22 mouse cellular contexts compared by ENCODE assay signal in genomic region chr3:58883511-58883907, GRCm38 (mm10). TPM values are rescaled to one million over a fixed set of nuclear protein-coding genes. Genes with fewer than 3 reads are reported as not detected.
DNase-seq lines count a peak whose midpoint lies in the region; ATAC-seq and TF ChIP-seq lines count a peak whose summit lies in the region.
"Had no signal": no experiment of that assay in that cellular context is flagged by ENCODE, and none has a peak within 500 bp of the region (broad histone marks: within the 10 kb centered on the region; RNA-seq: fewer than 3 reads in every experiment).

No protein-coding gene starts in this region.

- no peak overlapping the region for H3K9ac ChIP-seq in hindbrain, embryonic 14.5 days
- H3K9ac ChIP-seq in hindbrain, postnatal 0 days (replicated peaks; ENCODE audit: low read length), result no peak overlapping the region
- H3K9ac ChIP-seq in hindbrain, embryonic 15.5 days, result no peak overlapping the region
- H3K9ac ChIP-seq in hindbrain, embryonic 16.5 days (ENCODE audit: low read depth, low read length), result no peak overlapping the region
- no peak overlapping the region for H3K9ac ChIP-seq in neural tube, embryonic 15.5 days (replicated peaks)
- H3K9ac ChIP-seq in heart, adult 2 months (ENCODE audit: low read depth, low read length), result no peak overlapping the region

- no peaks in the 10 kb centered on the region for H3K79me2 ChIP-seq in heart, adult 2 months (replicated peaks; ENCODE audit: control insufficient read depth, insufficient read depth, low read length)

- no peak for TF ChIP-seq POLR2A in heart, adult 2 months (IDR thresholded peaks at IDR 0.05; ENCODE audit: insufficient read depth, low read depth, low read length)

- TF ChIP-seq CTCF in hindbrain, postnatal 0 days (IDR thresholded peaks at IDR 0.05; ENCODE audit: low read depth), result no peak
- TF ChIP-seq CTCF in heart, adult 2 months (IDR thresholded peaks at IDR 0.05), result no peak

- H3K4me2 ChIP-seq in hindbrain, embryonic 14.5 days (replicated peaks), result no peak overlapping the region
- H3K4me2 ChIP-seq in hindbrain, postnatal 0 days (ENCODE audit: low read depth, low read length), result no peak overlapping the region
- H3K4me2 ChIP-seq in hindbrain, embryonic 15.5 days, result no peak overlapping the region
- no peak overlapping the region for H3K4me2 ChIP-seq in hindbrain, embryonic 16.5 days (ENCODE audit: low read length)
- H3K4me2 ChIP-seq in neural tube, embryonic 15.5 days, result no peak overlapping the region

- no peaks in the 10 kb centered on the region for H3K27me3 ChIP-seq in hindbrain, embryonic 14.5 days (ENCODE audit: control insufficient read depth, insufficient read depth, low read length)
- H3K27me3 ChIP-seq in hindbrain, postnatal 0 days (ENCODE audit: insufficient read depth, low read length), result no peaks in the 10 kb centered on the region
- no peaks in the 10 kb centered on the region for H3K27me3 ChIP-seq in hindbrain, embryonic 15.5 days
- H3K27me3 ChIP-seq in hindbrain, embryonic 16.5 days (replicated peaks; ENCODE audit: control insufficient read depth, insufficient read depth, low read length), result no peaks in the 10 kb centered on the region
- H3K27me3 ChIP-seq in neural tube, embryonic 15.5 days (replicated peaks), result no peaks in the 10 kb centered on the region
- H3K27me3 ChIP-seq in heart, adult 2 months (ENCODE audit: control insufficient read depth, insufficient read depth, low read length), result no peaks in the 10 kb centered on the region

- H3K9me3 ChIP-seq in hindbrain, embryonic 14.5 days (ENCODE audit: control insufficient read depth, low read length), result no peaks in the 10 kb centered on the region
- no peaks in the 10 kb centered on the region for H3K9me3 ChIP-seq in hindbrain, postnatal 0 days (ENCODE audit: low read length)
- no peaks in the 10 kb centered on the region for H3K9me3 ChIP-seq in hindbrain, embryonic 15.5 days
- H3K9me3 ChIP-seq in hindbrain, embryonic 16.5 days (ENCODE audit: control insufficient read depth, low read length), result no peaks in the 10 kb centered on the region
- no peaks in the 10 kb centered on the region for H3K9me3 ChIP-seq in neural tube, embryonic 15.5 days (replicated peaks)
- H3K9me3 ChIP-seq: embryonic facial prominence, embryonic 10.5 days; forebrain, embryonic 10.5 days; heart, embryonic 10.5 days had no signal

- DNase-seq in hindbrain, embryonic 14.5 days (ENCODE audit: low spot score), result no peak
- DNase-seq in hindbrain, postnatal 0 days (ENCODE audit: low spot score), result no peak
- no peak for DNase-seq in heart, adult 2 months
- DNase-seq: cerebellum, adult 18-20 months; cerebellum, adult 9-11 months; cerebellum, postnatal 36 days; gastrocnemius, adult 2 months; gastrocnemius, postnatal 25 days had no signal

- H3K36me3 ChIP-seq in hindbrain, embryonic 14.5 days (replicated peaks; ENCODE audit: control insufficient read depth, insufficient read depth), result no peaks in the 10 kb centered on the region
- H3K36me3 ChIP-seq in hindbrain, postnatal 0 days (ENCODE audit: insufficient read depth, low read length), result no peaks in the 10 kb centered on the region
- H3K36me3 ChIP-seq in hindbrain, embryonic 15.5 days, result no peaks in the 10 kb centered on the region
- no peaks in the 10 kb centered on the region for H3K36me3 ChIP-seq in hindbrain, embryonic 16.5 days (ENCODE audit: control insufficient read depth, insufficient read depth, low read length)
- H3K36me3 ChIP-seq in neural tube, embryonic 15.5 days, result no peaks in the 10 kb centered on the region
- no peaks in the 10 kb centered on the region for H3K36me3 ChIP-seq in heart, adult 2 months (ENCODE audit: control insufficient read depth, insufficient read depth, low read length)
- H3K36me3 ChIP-seq: embryonic facial prominence, embryonic 10.5 days; forebrain, embryonic 10.5 days; heart, embryonic 10.5 days had no signal

- intact Hi-C loops in heart, adult 2 months (cut with DNase I), result no loop called here

- no peaks in the 10 kb centered on the region; the same call in 1 of the 2 replicates for H3K4me1 ChIP-seq in hindbrain, embryonic 14.5 days (replicated peaks; ENCODE audit: control insufficient read depth, insufficient read depth, low read length)
- peaks cover 13% of the 10 kb centered on the region for H3K4me1 ChIP-seq in hindbrain, postnatal 0 days (ENCODE audit: insufficient read depth, low read length)
- H3K4me1 ChIP-seq in hindbrain, embryonic 15.5 days (replicated peaks), result peaks cover 16% of the 10 kb centered on the region
- H3K4me1 ChIP-seq in hindbrain, embryonic 16.5 days (ENCODE audit: control insufficient read depth, insufficient read depth, low read depth, low read length), result peaks cover 2% of the 10 kb centered on the region; the same call in 1 of the 2 replicates
- H3K4me1 ChIP-seq in neural tube, embryonic 15.5 days, result peaks cover 6% of the 10 kb centered on the region
- H3K4me1 ChIP-seq in heart, adult 2 months (ENCODE audit: control insufficient read depth, insufficient read depth, low read length), result peaks cover 3% of the 10 kb centered on the region

- 0 out of 2 replicates have a peak overlapping the region, but pooled peaks have one; percentile 65 for H3K27ac ChIP-seq in hindbrain, embryonic 14.5 days
- no peak overlapping the region for H3K27ac ChIP-seq in hindbrain, postnatal 0 days
- H3K27ac ChIP-seq in hindbrain, embryonic 15.5 days (replicated peaks), result no peak overlapping the region
- H3K27ac ChIP-seq in hindbrain, embryonic 16.5 days (ENCODE audit: low read depth, low read length), result no peak overlapping the region
- H3K27ac ChIP-seq in neural tube, embryonic 15.5 days (replicated peaks), result peak overlapping the region; percentile 46; the same call in 1 of the 2 replicates
- H3K27ac ChIP-seq in heart, adult 2 months, result no peak overlapping the region
- H3K27ac ChIP-seq: embryonic facial prominence, embryonic 10.5 days; gastrocnemius, adult 2 months; heart, embryonic 10.5 days had no signal

- H3K4me3 ChIP-seq in hindbrain, embryonic 14.5 days (replicated peaks; ENCODE audit: low read length), result no peak overlapping the region
- no peak overlapping the region for H3K4me3 ChIP-seq in hindbrain, postnatal 0 days (ENCODE audit: low read length)
- H3K4me3 ChIP-seq in hindbrain, embryonic 15.5 days, result no peak overlapping the region
- H3K4me3 ChIP-seq in hindbrain, embryonic 16.5 days (ENCODE audit: low read length), result no peak overlapping the region
- H3K4me3 ChIP-seq in neural tube, embryonic 15.5 days (replicated peaks), result no peak overlapping the region
- no peak overlapping the region for H3K4me3 ChIP-seq in heart, adult 2 months
- H3K4me3 ChIP-seq: embryonic facial prominence, embryonic 10.5 days; erythroblast, embryonic 14.5 days; forebrain, embryonic 10.5 days; gastrocnemius, adult 2 months; heart, embryonic 10.5 days had no signal

- ATAC-seq in hindbrain, embryonic 14.5 days (ENCODE audit: low FRiP score), result no peak
- ATAC-seq in hindbrain, postnatal 0 days, result no peak
- 0 out of 2 replicates have a peak, but pooled peaks have one; percentile 23 for ATAC-seq in hindbrain, embryonic 15.5 days (ENCODE audit: low FRiP score, low read depth)
- peak; percentile 29; the same call in 1 of the 2 replicates for ATAC-seq in hindbrain, embryonic 16.5 days
- ATAC-seq in neural tube, embryonic 15.5 days (ENCODE audit: low FRiP score), result peak; percentile 58

- no peak for TF ChIP-seq EP300 in heart, adult 2 months (IDR thresholded peaks at IDR 0.05; ENCODE audit: insufficient read depth, low read depth, low read length)

RNA-seq across cellular contexts. Expression of gene Clrn1, which starts 1.6 kb away (rescaled TPM):
- 2.1 and 2.6 TPM in 2 replicates for polyA plus RNA-seq in hindbrain, embryonic 14.5 days (2014; fragmentation: Nextera tagmentation; extraction: Ambion mirVana)
- 3.3 and 7.1 TPM in 2 replicates for total RNA-seq in hindbrain, postnatal 0 days (2014; rRNA removed)
- 3.7 TPM in 2 replicates for polyA plus RNA-seq in hindbrain, postnatal 0 days (2015; fragmentation: Nextera tagmentation; extraction: Ambion mirVana)
- 3.0 and 3.4 TPM in 2 replicates for polyA plus RNA-seq in hindbrain, embryonic 15.5 days (2015; fragmentation: Nextera tagmentation; extraction: Ambion mirVana)
- polyA plus RNA-seq in hindbrain, embryonic 16.5 days (2015; fragmentation: Nextera tagmentation; extraction: Ambion mirVana), result 2.6 and 4.0 TPM in 2 replicates
- 1.2 and 2.6 TPM in 2 replicates for polyA plus RNA-seq in neural tube, embryonic 15.5 days (2015; fragmentation: Nextera tagmentation; extraction: Ambion mirVana)
- total RNA-seq in heart, adult 2 months (2021), result not detected
- not detected in 2 replicates for polyA plus RNA-seq in heart, adult 2 months (2012; rRNA removed)
- total RNA-seq: adrenal gland, adult 2 months; adrenal gland, postnatal 25 days; gastrocnemius, adult 2 months; gastrocnemius, postnatal 25 days; granulocyte monocyte progenitor cell, adult 5-6 weeks; heart, postnatal 14 days; hematopoietic stem cell, adult 5-6 weeks had no signal
- polyA plus RNA-seq: adrenal gland, adult 2 months; erythroblast, embryonic 14.5 days; forebrain, embryonic 10.5 days; heart, embryonic 14.5 days; intestine, embryonic 14.5 days had no signal

Comparison
In these comparisons a context has a peak if more than half of its experiments do, and no peak if none do; other contexts are left out.
1. ATAC-seq: peak in hindbrain, embryonic 15.5 days (single experiment), hindbrain, embryonic 16.5 days (single experiment) and neural tube, embryonic 15.5 days (single experiment); none in hindbrain, embryonic 14.5 days (single experiment) and hindbrain, postnatal 0 days (single experiment).
2. H3K27ac ChIP-seq: peak in hindbrain, embryonic 14.5 days (single experiment) and neural tube, embryonic 15.5 days (single experiment); none in hindbrain, postnatal 0 days (single experiment), hindbrain, embryonic 15.5 days (single experiment), hindbrain, embryonic 16.5 days (single experiment) and heart, adult 2 months (single experiment).